Mouse (Mus musculus): ENCODE measurements around the gene Spag7. TPM values are rescaled to one million over a fixed set of nuclear protein-coding genes. Genes with fewer than 3 reads are reported as not detected.

Gene Spag7
- polyA plus RNA-seq, 1 experiment = 36.6 TPM

- H3K27me3 ChIP-seq (ENCODE audit: control insufficient read depth, insufficient read depth, low read length) = 0 out of 2 replicates have a peak, but pooled peaks cover 2% of the 10 kb centered on the region
- H3K4me1 ChIP-seq (ENCODE audit: control insufficient read depth, insufficient read depth, insufficient read length, low read length) = peaks cover 4% of the 10 kb centered on the region; the same call in 1 of the 2 replicates
- no peak overlapping the region for H3K27ac ChIP-seq (ENCODE audit: insufficient read depth, low read depth, low read length)
- H3K36me3 ChIP-seq (ENCODE audit: control insufficient read depth, insufficient read depth, low read length) = no peaks in the 10 kb centered on the region
- 80% methylated on average over 3 of the region's 3 CpGs for WGBS
- no peak for TF ChIP-seq CTCF (IDR thresholded peaks at IDR 0.05; ENCODE audit: extremely low read depth, insufficient read length, insufficient replicate concordance, low read depth, low read length)
- TF ChIP-seq POLR2A (IDR thresholded peaks at IDR 0.05; ENCODE audit: low read depth, low read length) = no peak
- no peak overlapping the region for H3K4me3 ChIP-seq (ENCODE audit: low read depth, low read length)
Observed at GRCm38 (mm10) chr11:70693504-70693903, 24.3 kb upstream of the Spag7 start.

- WGBS = 27% methylated on average over 4 of the region's 4 CpGs
- no peak for TF ChIP-seq POLR2A (IDR thresholded peaks at IDR 0.05; ENCODE audit: low read depth, low read length)
- TF ChIP-seq CTCF (IDR thresholded peaks at IDR 0.05; ENCODE audit: extremely low read depth, insufficient read length, insufficient replicate concordance, low read depth, low read length) = no peak
- H3K36me3 ChIP-seq (ENCODE audit: control insufficient read depth, insufficient read depth, low read length) = peaks cover 11% of the 10 kb centered on the region
Observed at GRCm38 (mm10) chr11:70689578-70689977, 20.4 kb upstream of the Spag7 start.

GRCm38 (mm10) chr11:70688372-70688771 is 19.2 kb upstream of the Spag7 start:
- Histone ChIP-seq H3K36me3 (ENCODE audit: control insufficient read depth, insufficient read depth, low read length) (peaks cover 19% of the 10 kb centered on the region), H3K4me1 (ENCODE audit: control insufficient read depth, insufficient read depth, insufficient read length, low read length) (peaks cover 34% of the 10 kb centered on the region), H3K27ac (ENCODE audit: insufficient read depth, low read depth, low read length) (peak overlapping the region; percentile 91), H3K27me3 (ENCODE audit: control insufficient read depth, insufficient read depth, low read length) (no peaks in the 10 kb centered on the region), H3K4me3 (ENCODE audit: low read depth, low read length) (peak overlapping the region; percentile 89; the same call in 1 of the 2 replicates)
- TF ChIP-seq CTCF (IDR thresholded peaks at IDR 0.05; ENCODE audit: extremely low read depth, insufficient read length, insufficient replicate concordance, low read depth, low read length) = no peak
- TF ChIP-seq POLR2A (IDR thresholded peaks at IDR 0.05; ENCODE audit: low read depth, low read length) = no peak
- 29% methylated on average over 8 of the region's 8 CpGs for WGBS

More at GRCm38 (mm10) chr11:70689578-70689977, 20.4 kb upstream of the Spag7 start:
- no peak overlapping the region for H3K4me3 ChIP-seq (ENCODE audit: low read depth, low read length)
- no peak overlapping the region for H3K27ac ChIP-seq (ENCODE audit: insufficient read depth, low read depth, low read length)
- peaks cover 24% of the 10 kb centered on the region for H3K4me1 ChIP-seq (ENCODE audit: control insufficient read depth, insufficient read depth, insufficient read length, low read length)
- 0 out of 2 replicates have a peak, but pooled peaks cover 2% of the 10 kb centered on the region for H3K27me3 ChIP-seq (ENCODE audit: control insufficient read depth, insufficient read depth, low read length)

- H3K27me3 ChIP-seq (ENCODE audit: control insufficient read depth, insufficient read depth, low read length) = no peaks in the 10 kb centered on the region
- peak within 1 kb of the TSS; percentile 91 for H3K27ac ChIP-seq (ENCODE audit: insufficient read depth, low read depth, low read length)
- WGBS = under 1% methylated on average over 55 of the region's 55 CpGs
- H3K4me3 ChIP-seq (ENCODE audit: low read depth, low read length) = peak within 1 kb of the TSS; percentile 89
- TF ChIP-seq CTCF (IDR thresholded peaks at IDR 0.05; ENCODE audit: extremely low read depth, insufficient read length, insufficient replicate concordance, low read depth, low read length) = 0 out of 2 replicates have a peak, but pooled peaks have one; percentile 36
- peak; percentile 58; the same call in 1 of the 2 replicates for TF ChIP-seq POLR2A (IDR thresholded peaks at IDR 0.05; ENCODE audit: low read depth, low read length)
- H3K4me1 ChIP-seq (ENCODE audit: control insufficient read depth, insufficient read depth, insufficient read length, low read length) = peaks cover 34% of the 10 kb centered on the region
- H3K36me3 ChIP-seq (ENCODE audit: control insufficient read depth, insufficient read depth, low read length) = peaks cover 25% of the 10 kb centered on the region
Observed at GRCm38 (mm10) chr11:70687601-70688199, 18.5 kb upstream of the Spag7 start, which contains the start of gene Camta2. Camta2 (minus strand) TSS chr11:70688105.

- H3K36me3 ChIP-seq (ENCODE audit: control insufficient read depth, insufficient read depth, low read length) = peaks cover 31% of the 10 kb centered on the region
- peak overlapping the region; percentile 89 for H3K4me3 ChIP-seq (ENCODE audit: low read depth, low read length)
- 2% methylated on average over 16 of the region's 16 CpGs for WGBS
- H3K27me3 ChIP-seq (ENCODE audit: control insufficient read depth, insufficient read depth, low read length) = no peaks in the 10 kb centered on the region
- 0 out of 2 replicates have a peak, but pooled peaks have one; percentile 11 for TF ChIP-seq CTCF (IDR thresholded peaks at IDR 0.05; ENCODE audit: extremely low read depth, insufficient read length, insufficient replicate concordance, low read depth, low read length)
- no peak for TF ChIP-seq POLR2A (IDR thresholded peaks at IDR 0.05; ENCODE audit: low read depth, low read length)
- H3K4me1 ChIP-seq (ENCODE audit: control insufficient read depth, insufficient read depth, insufficient read length, low read length) = peaks cover 34% of the 10 kb centered on the region
- peak overlapping the region; percentile 91 for H3K27ac ChIP-seq (ENCODE audit: insufficient read depth, low read depth, low read length)
Observed at GRCm38 (mm10) chr11:70686901-70687566, 17.8 kb upstream of the Spag7 start.

GRCm38 (mm10) chr11:70683640-70684039 is 14.4 kb upstream of the Spag7 start:
- H3K4me1 ChIP-seq (ENCODE audit: control insufficient read depth, insufficient read depth, insufficient read length, low read length) = peaks cover 31% of the 10 kb centered on the region
- no peaks in the 10 kb centered on the region for H3K27me3 ChIP-seq (ENCODE audit: control insufficient read depth, insufficient read depth, low read length)
- WGBS = 85% methylated on average over 5 of the region's 5 CpGs
- peak overlapping the region; percentile 95 for H3K27ac ChIP-seq (ENCODE audit: insufficient read depth, low read depth, low read length)
- H3K36me3 ChIP-seq (ENCODE audit: control insufficient read depth, insufficient read depth, low read length) = peaks cover 59% of the 10 kb centered on the region
- H3K4me3 ChIP-seq (ENCODE audit: low read depth, low read length) = no peak overlapping the region
- TF ChIP-seq POLR2A (IDR thresholded peaks at IDR 0.05; ENCODE audit: low read depth, low read length) = no peak
- TF ChIP-seq CTCF (IDR thresholded peaks at IDR 0.05; ENCODE audit: extremely low read depth, insufficient read length, insufficient replicate concordance, low read depth, low read length) = no peak
